Mouse (Mus musculus) embryonic facial prominence, embryonic 11.5 days (tissue): ENCODE data around the gene Helz2. TPM values are rescaled to one million over a fixed set of nuclear protein-coding genes. Genes with fewer than 3 reads are reported as not detected.
A peak's percentile ranks its signal among the peaks of the same experiment; 100 is the strongest.
"Not testable (repeated sequence)": the region's sequence is repeated elsewhere in the genome, so short reads cannot be mapped to it uniquely, and the experiment has no call there.

Experiments
- ATAC-seq: fragments of 200-750 bp; cut with Nextera tagmentation; replicated peaks from 2 replicates; pipeline ENCODE4 v1.8.0; 2017; ENCODE audit warnings: low read depth; ENCODE audit not compliant: insufficient number of reproducible peaks, low FRiP score, low TSS enrichment
- DNase-seq: peaks from one replicate; pipeline ENCODE4 v3.0.0-alpha.2; 2015; ENCODE audit warnings: low spot score
- H3K27ac ChIP-seq: fragments of 300-500 bp; sonication (generic); replicated peaks from 2 replicates; pipeline ENCODE4 v1.5.1; 2014; ENCODE audit warnings: mild to moderate bottlenecking, low read depth, low read length, control low read depth
- H3K27me3 ChIP-seq: fragments of 300-500 bp; sonication (generic); 2 replicates; pipeline ENCODE4 v1.6.1; 2014; ENCODE audit warnings: mild to moderate bottlenecking, low read length, moderate library complexity, mixed read lengths; ENCODE audit not compliant: control insufficient read depth, insufficient read depth
- H3K36me3 ChIP-seq: fragments of 300-500 bp; sonication (generic); replicated peaks from 2 replicates; pipeline ENCODE4 v1.6.1; 2014; ENCODE audit warnings: low read depth, mild to moderate bottlenecking, low read length, moderate library complexity, mixed read lengths; ENCODE audit not compliant: control insufficient read depth, insufficient read depth
- H3K4me1 ChIP-seq: fragments of 300-500 bp; sonication (generic); 2 replicates; pipeline ENCODE4 v1.6.1; 2014; ENCODE audit warnings: low read length, mixed read lengths; ENCODE audit not compliant: control insufficient read depth, insufficient read depth
- H3K4me2 ChIP-seq: fragments of 300-500 bp; sonication (generic); 2 replicates; pipeline ENCODE4 v1.6.1; 2014; ENCODE audit warnings: low read depth, mild to moderate bottlenecking, control low read depth, low read length, moderate library complexity
- H3K4me3 ChIP-seq: fragments of 300-500 bp; sonication (generic); 2 replicates; pipeline ENCODE4 v1.5.1; 2014; ENCODE audit warnings: low read depth, low read length, control low read depth
- H3K9ac ChIP-seq: fragments of 300-500 bp; sonication (generic); replicated peaks from 2 replicates; pipeline ENCODE4 v1.6.1; 2014; ENCODE audit warnings: mild to moderate bottlenecking, control low read depth, low read length
- H3K9me3 ChIP-seq: fragments of 300-500 bp; sonication (generic); replicated peaks from 2 replicates; pipeline ENCODE4 v1.6.1; 2016; ENCODE audit warnings: mild to moderate bottlenecking, low read length, inconsistent platforms, mixed read lengths; ENCODE audit not compliant: control insufficient read depth
- WGBS: fragments of 180-500 bp; shearing (Covaris S2); extraction: QIAGEN DNeasy Blood & Tissue Kit; methylation state at CpG from one replicate; pipeline ENCODE4 v1.1.7; 2014; 5-methylcytosine and 5-hydroxymethylcytosine counted together
- polyA plus RNA-seq: library from polyadenylated mRNA; unstranded; fragments of >200 nt; fragmentation: Nextera tagmentation; extraction: Ambion mirVana; gene quantifications from 2 replicates; pipeline ENCODE4 v1.2.1, GENCODE M21; 2014

The Helz2 gene
- polyA plus RNA-seq = 0.54 and 0.70 TPM in 2 replicates

DNA sequence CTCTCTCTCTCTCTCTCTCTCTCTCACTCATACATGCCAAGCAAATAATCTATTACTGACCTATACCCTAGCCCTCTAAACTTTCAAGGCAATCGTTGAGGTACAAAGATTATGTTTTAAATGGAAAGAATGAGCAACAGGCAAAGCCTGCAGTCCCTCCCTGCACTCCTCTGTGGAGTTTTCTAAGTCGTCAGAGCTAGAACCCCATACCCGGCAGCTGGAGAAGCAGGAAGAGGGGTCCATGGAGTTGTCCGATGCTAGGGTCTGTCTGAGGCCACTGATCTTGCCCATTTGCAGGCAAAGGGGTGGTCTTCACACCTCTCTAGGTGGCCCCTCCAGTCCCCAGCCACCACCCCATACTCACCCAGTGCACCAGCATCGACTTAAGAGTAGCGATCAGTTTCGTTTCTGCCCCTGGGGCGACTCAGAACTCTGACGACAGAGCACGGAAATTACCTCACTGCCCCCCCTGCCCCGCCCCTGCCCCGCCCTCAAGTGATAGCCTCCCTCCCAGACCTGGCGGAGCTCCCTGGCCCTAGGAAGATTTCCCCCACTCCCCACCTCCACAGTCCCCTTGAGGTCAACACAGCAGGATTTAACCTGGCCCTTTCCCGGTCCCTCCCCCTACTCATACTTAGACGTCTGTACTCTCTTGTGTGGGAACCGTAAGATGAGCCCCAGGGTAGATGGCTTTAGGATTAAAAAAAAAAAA lies at the start of gene Helz2:
Gene Helz2, minus strand, starts transcription at position 426 of the 712 bp plus-strand sequence.
- Histone ChIP-seq H3K9me3 (no peaks in the 10 kb centered on the region), H3K4me3 (peak within 1 kb of the TSS; percentile 39), H3K36me3 (no peaks in the 10 kb centered on the region), H3K27me3 (no peaks in the 10 kb centered on the region), H3K4me1 (no peaks in the 10 kb centered on the region), H3K27ac (no peak within 1 kb of the TSS), H3K4me2 (peak within 1 kb of the TSS; percentile 50), H3K9ac (peak within 1 kb of the TSS; percentile 52)
- ATAC-seq = peak; percentile 65
- DNase-seq = peak; percentile 50
- 11% methylated on average over 16 of the region's 16 CpGs for WGBS

DNA sequence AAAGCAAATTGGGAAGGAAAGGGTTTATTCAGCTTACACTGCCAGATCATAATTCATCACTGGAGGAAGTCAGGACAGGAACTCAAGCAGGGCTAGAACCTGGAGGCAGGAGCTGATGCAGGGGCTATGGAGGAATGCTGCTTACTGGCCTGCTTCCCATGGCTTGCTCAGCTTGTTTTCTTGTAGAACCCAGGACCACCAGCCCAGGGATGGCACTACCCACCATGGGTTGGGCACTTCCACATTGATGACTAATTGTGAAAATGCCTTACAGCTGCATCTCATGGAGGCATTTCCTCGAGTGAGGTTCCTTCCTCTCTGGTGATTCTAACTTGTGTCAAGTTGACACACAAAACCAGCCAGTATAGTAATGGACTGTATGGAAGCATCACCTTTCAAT lies 49.1 kb upstream of the Helz2 start:
- DNase-seq (no peak), ATAC-seq (no peak)
- no peak overlapping the region for H3K4me2 ChIP-seq
- no peak overlapping the region for H3K27ac ChIP-seq
- WGBS = 62% methylated on average over 1 of the region's 1 CpGs
- H3K4me1 ChIP-seq = no peaks in the 10 kb centered on the region
- no peaks in the 10 kb centered on the region for H3K9me3 ChIP-seq
- H3K4me3 ChIP-seq = no peak overlapping the region
- no peaks in the 10 kb centered on the region for H3K36me3 ChIP-seq
- no peak overlapping the region for H3K9ac ChIP-seq
- no peaks in the 10 kb centered on the region for H3K27me3 ChIP-seq

DNA sequence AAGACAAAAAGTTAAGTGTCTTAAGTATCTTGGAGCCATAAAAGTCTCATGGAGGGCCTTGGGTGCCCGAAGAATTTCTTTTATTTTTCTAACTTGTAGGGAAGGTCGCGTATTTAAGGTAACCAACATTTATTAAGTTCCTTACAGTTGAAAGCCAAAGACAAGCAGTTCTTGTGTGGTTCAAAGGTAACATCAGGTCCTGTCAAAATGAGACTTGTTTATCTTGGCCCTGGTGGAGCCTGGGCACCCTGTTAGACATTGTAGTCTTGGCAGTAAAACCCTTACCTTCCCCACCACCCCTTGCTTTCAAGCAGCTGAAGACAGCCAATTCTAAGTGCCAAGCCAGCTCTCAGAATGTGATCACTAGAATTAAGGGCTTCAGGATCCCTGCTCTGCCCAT lies 46.9 kb upstream of the Helz2 start:
- DNase-seq (no peak), ATAC-seq (no peak)
- no peaks in the 10 kb centered on the region for H3K36me3 ChIP-seq
- H3K9ac ChIP-seq = peak overlapping the region; percentile 51; the same call in 1 of the 2 replicates
- peak overlapping the region; percentile 65; the same call in 1 of the 2 replicates for H3K4me3 ChIP-seq
- peak overlapping the region; percentile 45 for H3K4me2 ChIP-seq
- no peak overlapping the region for H3K27ac ChIP-seq
- no peaks in the 10 kb centered on the region for H3K27me3 ChIP-seq
- no peaks in the 10 kb centered on the region for H3K9me3 ChIP-seq
- 88% methylated on average over 3 of the region's 3 CpGs for WGBS
- no peaks in the 10 kb centered on the region for H3K4me1 ChIP-seq

DNA sequence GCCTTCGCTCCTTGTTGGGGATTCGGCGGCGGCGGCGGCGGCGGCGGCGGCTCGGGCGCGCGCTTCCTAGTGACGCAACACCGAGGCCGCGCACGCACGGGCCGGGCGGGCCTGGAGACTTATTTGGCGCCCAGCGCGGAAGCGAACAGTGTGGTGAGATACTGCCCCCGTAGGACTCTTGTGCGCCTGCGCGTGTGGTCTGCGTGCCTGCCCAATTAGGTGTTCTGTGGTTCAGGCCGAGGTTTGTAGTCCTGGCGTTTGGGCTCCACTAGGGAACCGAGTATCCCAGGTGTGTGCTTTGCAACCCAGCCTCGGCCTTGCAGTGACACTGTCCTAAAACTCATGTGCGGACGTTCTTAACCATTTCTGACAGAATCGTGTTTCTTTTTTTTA lies 46.1 kb upstream of the Helz2 start, which contains the start of gene Gmeb2:
Gene Gmeb2, minus strand, starts transcription at position 78 of the 393 bp plus-strand sequence.
- Histone ChIP-seq H3K4me2 (peak within 1 kb of the TSS; percentile 45), H3K9ac (peak within 1 kb of the TSS; percentile 85), H3K27ac (peak within 1 kb of the TSS; percentile 92), H3K4me3 (peak within 1 kb of the TSS; percentile 65)
- not testable (repeated sequence) for H3K9me3 ChIP-seq, H3K27me3 ChIP-seq, H3K36me3 ChIP-seq, H3K4me1 ChIP-seq
- DNase-seq = peak; percentile 98
- peak; percentile 95 for ATAC-seq
- WGBS = under 1% methylated on average over 34 of the region's 38 CpGs

DNA sequence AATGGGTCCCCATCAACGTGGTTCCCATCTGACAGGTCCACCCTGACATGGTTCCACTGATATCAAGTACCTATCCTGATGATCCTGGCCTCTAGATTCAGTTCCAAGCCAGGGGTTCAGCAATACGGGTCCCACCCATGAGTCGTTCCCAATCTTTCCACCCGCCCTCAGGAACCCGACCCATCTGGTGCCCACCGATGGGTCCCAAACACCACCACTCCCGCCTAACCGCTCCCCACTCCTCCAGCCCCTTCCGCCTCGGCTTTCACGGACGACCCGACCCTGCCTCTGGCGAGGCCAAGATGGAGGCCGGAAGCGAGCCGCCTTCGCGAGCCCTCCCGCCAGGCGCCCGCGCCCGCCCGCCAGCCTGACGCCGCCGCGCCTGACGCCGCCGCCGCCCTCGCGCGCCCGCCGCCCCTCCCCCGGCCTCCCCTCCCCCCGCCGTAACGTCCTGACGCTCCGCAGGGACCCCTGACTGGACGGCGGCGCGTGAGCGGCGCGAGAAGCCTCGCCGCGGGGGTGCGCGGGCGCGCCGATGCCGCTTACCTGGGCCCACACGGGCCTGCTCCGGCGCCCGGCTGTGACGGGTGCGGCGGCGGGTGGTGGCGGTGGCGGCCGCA lies 45.6 kb upstream of the Helz2 start:
- Histone ChIP-seq H3K4me3 (peak overlapping the region; percentile 65), H3K36me3 (no peaks in the 10 kb centered on the region; the same call in 1 of the 2 replicates), H3K27me3 (no peaks in the 10 kb centered on the region), H3K9me3 (no peaks in the 10 kb centered on the region), H3K4me1 (no peaks in the 10 kb centered on the region), H3K4me2 (peak overlapping the region; percentile 44), H3K27ac (peak overlapping the region; percentile 92), H3K9ac (peak overlapping the region; percentile 85)
- peak; percentile 75 for ATAC-seq
- 1% methylated on average over 41 of the region's 71 CpGs for WGBS
- peak; percentile 86 for DNase-seq

DNA sequence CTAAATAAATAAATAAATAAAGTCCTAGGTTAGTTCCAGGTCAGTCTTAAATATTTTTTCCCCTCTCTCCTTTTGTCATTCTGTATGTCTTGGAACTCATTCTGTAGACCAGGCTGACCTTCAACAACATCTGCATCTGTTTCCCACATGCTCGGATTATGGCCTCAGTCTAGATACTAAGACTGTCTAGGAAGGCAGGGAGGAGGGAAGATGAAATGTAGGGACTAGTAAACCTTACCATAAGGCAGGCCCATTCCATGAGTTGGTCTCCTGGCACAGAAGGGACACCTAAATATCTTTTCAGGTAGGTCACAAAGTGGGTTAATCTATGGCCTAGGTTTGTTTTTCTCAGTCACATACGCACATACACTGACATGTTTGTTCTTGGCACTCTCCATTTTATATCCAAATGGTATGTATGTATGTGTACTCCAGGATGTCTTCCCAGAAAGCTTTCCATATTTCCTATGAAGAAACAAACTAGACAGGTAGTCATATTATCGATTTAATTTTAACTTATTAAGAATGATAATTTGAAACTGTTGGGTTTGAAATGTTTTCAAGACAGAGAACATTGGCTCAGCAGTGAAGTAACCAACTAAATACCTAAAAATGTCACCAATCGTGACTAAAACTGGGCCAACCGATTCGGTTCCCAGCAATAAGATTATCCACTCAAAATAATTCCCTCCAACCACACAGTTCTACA lies 45.0 kb upstream of the Helz2 start:
- H3K4me1 ChIP-seq = no peaks in the 10 kb centered on the region
- DNase-seq = no peak
- H3K27me3 ChIP-seq = no peaks in the 10 kb centered on the region
- no peak for ATAC-seq
- no peaks in the 10 kb centered on the region; the same call in 1 of the 2 replicates for H3K36me3 ChIP-seq
- peak overlapping the region; percentile 92; the same call in 1 of the 2 replicates for H3K27ac ChIP-seq
- H3K9me3 ChIP-seq = no peaks in the 10 kb centered on the region
- H3K4me2 ChIP-seq = peak overlapping the region; percentile 44
- WGBS = 55% methylated on average over 6 of the region's 6 CpGs
- H3K4me3 ChIP-seq = peak overlapping the region; percentile 65
- H3K9ac ChIP-seq = peak overlapping the region; percentile 85

DNA sequence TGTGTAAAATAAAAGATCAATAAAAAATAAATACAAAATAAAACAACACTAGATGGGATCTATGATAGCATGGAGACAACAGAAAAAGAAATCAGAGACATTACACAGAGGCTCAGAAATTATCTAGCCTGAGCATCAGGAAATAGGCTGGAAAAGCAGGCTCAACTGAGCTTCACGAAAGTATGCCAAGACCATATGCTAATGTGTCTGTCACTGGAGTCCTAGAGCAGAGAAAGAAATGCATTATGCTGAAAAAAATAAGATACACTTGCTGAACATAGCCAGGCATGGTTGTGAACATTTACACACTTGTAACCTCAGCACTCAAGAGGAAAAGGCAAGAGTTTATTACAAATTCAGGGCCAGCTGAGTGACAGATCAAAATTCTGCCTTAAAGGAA lies 38.1 kb upstream of the Helz2 start:
- H3K4me2 ChIP-seq = no peak overlapping the region
- no peak overlapping the region for H3K27ac ChIP-seq
- no peaks in the 10 kb centered on the region for H3K27me3 ChIP-seq
- 87% methylated on average over 1 of the region's 1 CpGs for WGBS
- H3K4me1 ChIP-seq = no peaks in the 10 kb centered on the region
- no peak for ATAC-seq
- H3K4me3 ChIP-seq = no peak overlapping the region
- peaks cover 5% of the 10 kb centered on the region for H3K36me3 ChIP-seq
- DNase-seq = no peak
- no peaks in the 10 kb centered on the region for H3K9me3 ChIP-seq
- H3K9ac ChIP-seq = no peak overlapping the region
